Mouse (Mus musculus) heart, embryonic 15.5 days (tissue): Measurements from ENCODE around the gene Cox7b. TPM values are rescaled to one million over a fixed set of nuclear protein-coding genes. Genes with fewer than 3 reads are reported as not detected.
"Not testable (repeated sequence)": the region's sequence is repeated elsewhere in the genome, so short reads cannot be mapped to it uniquely, and the experiment has no call there.

ENCODE experiments used
- ATAC-seq: fragments of 200-750 bp; cut with Nextera tagmentation; replicated peaks from 2 replicates; pipeline ENCODE4 v1.8.0; 2017; ENCODE audit warnings: low read depth, moderate TSS enrichment; ENCODE audit not compliant: insufficient number of reproducible peaks, insufficient read depth, low FRiP score
- H3K27ac ChIP-seq: fragments of 300-500 bp; sonication (generic); 2 replicates; pipeline ENCODE4 v1.5.1; 2015; ENCODE audit warnings: mild to moderate bottlenecking, inconsistent platforms
- H3K27me3 ChIP-seq: fragments of 300-500 bp; sonication (generic); 2 replicates; pipeline ENCODE4 v1.6.1; 2015; ENCODE audit warnings: inconsistent platforms
- H3K36me3 ChIP-seq: fragments of 300-500 bp; sonication (generic); 2 replicates; pipeline ENCODE4 v1.6.1; 2015; ENCODE audit warnings: mild to moderate bottlenecking, inconsistent platforms
- H3K4me1 ChIP-seq: fragments of 300-500 bp; sonication (generic); replicated peaks from 2 replicates; pipeline ENCODE4 v1.6.1; 2015; ENCODE audit warnings: inconsistent platforms
- H3K4me2 ChIP-seq: fragments of 300-500 bp; sonication (generic); 2 replicates; pipeline ENCODE4 v1.6.1; 2015; ENCODE audit warnings: inconsistent platforms, mild to moderate bottlenecking, moderate library complexity
- H3K4me3 ChIP-seq: fragments of 300-500 bp; sonication (generic); 2 replicates; pipeline ENCODE4 v1.5.1; 2015; ENCODE audit warnings: mild to moderate bottlenecking, inconsistent platforms
- H3K9ac ChIP-seq: fragments of 300-500 bp; sonication (generic); 2 replicates; pipeline ENCODE4 v1.6.1; 2015; ENCODE audit warnings: mild to moderate bottlenecking, inconsistent platforms
- H3K9me3 ChIP-seq: fragments of 300-500 bp; sonication (generic); replicated peaks from 2 replicates; pipeline ENCODE4 v1.6.1; 2016; ENCODE audit warnings: inconsistent platforms
- WGBS: fragments of 180-500 bp; shearing (Covaris S2); methylation state at CpG from one replicate; pipeline ENCODE4 v1.1.7; 2015; ENCODE audit warnings: mixed read lengths; 5-methylcytosine and 5-hydroxymethylcytosine counted together
- polyA plus RNA-seq: library from polyadenylated mRNA; unstranded; fragments of >200 nt; fragmentation: Nextera tagmentation; extraction: Ambion mirVana; gene quantifications from 2 replicates; pipeline ENCODE4 v1.2.1, GENCODE M21; 2015

Cox7b gene
- 728 and 1,044 TPM in 2 replicates for polyA plus RNA-seq

- H3K9ac ChIP-seq, result peak within 1 kb of the TSS; percentile 73
- ATAC-seq, result no peak; the same call in 1 of the 2 replicates
- H3K36me3 ChIP-seq, result peaks cover 11% of the 10 kb centered on the region; the same call in 1 of the 2 replicates
- H3K9me3 ChIP-seq, result no peaks in the 10 kb centered on the region
- peak within 1 kb of the TSS; percentile 37 for H3K4me2 ChIP-seq
- peaks cover 5% of the 10 kb centered on the region; the same call in 1 of the 2 replicates for H3K4me1 ChIP-seq
- H3K27ac ChIP-seq, result peak within 1 kb of the TSS; percentile 93
- 18% methylated on average over 26 of the region's 26 CpGs for WGBS
- no peaks in the 10 kb centered on the region for H3K27me3 ChIP-seq
- H3K4me3 ChIP-seq, result peak within 1 kb of the TSS; percentile 67
Observed at GRCm38 (mm10) chrX:106015571-106016322, at the start of gene Cox7b. Gene Cox7b, plus strand, starts transcription at chrX:106015700.

- 84% methylated on average over 1 of the region's 1 CpGs for WGBS
- no peak overlapping the region for H3K4me3 ChIP-seq
- H3K9ac ChIP-seq, result no peak overlapping the region
- no peak for ATAC-seq
- H3K4me1 ChIP-seq, result no peaks in the 10 kb centered on the region
- H3K27me3 ChIP-seq, result no peaks in the 10 kb centered on the region
- 0 out of 2 replicates have a peak, but pooled peaks cover 4% of the 10 kb centered on the region for H3K36me3 ChIP-seq
- no peak overlapping the region for H3K4me2 ChIP-seq
- H3K27ac ChIP-seq, result no peak overlapping the region
- no peaks in the 10 kb centered on the region for H3K9me3 ChIP-seq
Observed at GRCm38 (mm10) chrX:106001605-106002004, 13.9 kb upstream of the Cox7b start.

GRCm38 (mm10) chrX:106010762-106011161, 4.7 kb upstream of the Cox7b start:
- H3K4me3 ChIP-seq, result peak overlapping the region; percentile 65
- WGBS, result 7% methylated on average over 3 of the region's 3 CpGs
- peak overlapping the region; percentile 94; the same call in 1 of the 2 replicates for H3K27ac ChIP-seq
- H3K36me3 ChIP-seq, result no peaks in the 10 kb centered on the region
- H3K9ac ChIP-seq, result peak overlapping the region; percentile 63
- H3K27me3 ChIP-seq, result no peaks in the 10 kb centered on the region
- H3K4me2 ChIP-seq, result peak overlapping the region; percentile 57
- H3K4me1 ChIP-seq, result peaks cover 8% of the 10 kb centered on the region
- H3K9me3 ChIP-seq, result no peaks in the 10 kb centered on the region
- no peak for ATAC-seq

- no peaks in the 10 kb centered on the region for H3K9me3 ChIP-seq
- H3K36me3 ChIP-seq, result no peaks in the 10 kb centered on the region
- 7% methylated on average over 45 of the region's 45 CpGs for WGBS
- H3K4me3 ChIP-seq, result peak within 1 kb of the TSS; percentile 65
- H3K27me3 ChIP-seq, result no peaks in the 10 kb centered on the region
- H3K4me1 ChIP-seq, result peaks cover 8% of the 10 kb centered on the region
- ATAC-seq, result peak; percentile 96
- peak within 1 kb of the TSS; percentile 57 for H3K4me2 ChIP-seq
- H3K27ac ChIP-seq, result peak within 1 kb of the TSS; percentile 94
- H3K9ac ChIP-seq, result peak within 1 kb of the TSS; percentile 63
Observed at GRCm38 (mm10) chrX:106011465-106012159, 3.9 kb upstream of the Cox7b start, which contains the start of gene Magt1. Gene Magt1, minus strand, starts transcription at chrX:106011906.

- Histone ChIP-seq H3K27ac (peak overlapping the region; percentile 84), H3K4me3 (peak overlapping the region; percentile 35), H3K4me2 (peak overlapping the region; percentile 55), H3K36me3 (no peaks in the 10 kb centered on the region), H3K4me1 (peaks cover 8% of the 10 kb centered on the region), H3K9me3 (no peaks in the 10 kb centered on the region), H3K9ac (no peak overlapping the region), H3K27me3 (no peaks in the 10 kb centered on the region)
- WGBS, result 76% methylated on average over 3 of the region's 3 CpGs
- ATAC-seq, result no peak
Observed at GRCm38 (mm10) chrX:106012559-106012958, 2.9 kb upstream of the Cox7b start.

GRCm38 (mm10) chrX:106013217-106013616, 2.3 kb upstream of the Cox7b start:
- Histone ChIP-seq H3K4me1 (peaks cover 8% of the 10 kb centered on the region), H3K9ac (no peak overlapping the region), H3K36me3 (no peaks in the 10 kb centered on the region), H3K27me3 (no peaks in the 10 kb centered on the region), H3K9me3 (no peaks in the 10 kb centered on the region), H3K4me3 (no peak overlapping the region), H3K4me2 (no peak overlapping the region), H3K27ac (no peak overlapping the region)
- 17% methylated on average over 2 of the region's 2 CpGs for WGBS
- no peak for ATAC-seq

GRCm38 (mm10) chrX:106014741-106015377, 641 bp upstream of the Cox7b start:
- not testable (repeated sequence) for H3K9ac ChIP-seq, H3K4me1 ChIP-seq, H3K4me3 ChIP-seq, H3K27me3 ChIP-seq, ATAC-seq, H3K27ac ChIP-seq, H3K36me3 ChIP-seq, H3K9me3 ChIP-seq
- H3K4me2 ChIP-seq, result peak overlapping the region; percentile 23; the same call in 1 of the 2 replicates
- WGBS, result 62% methylated on average over 2 of the region's 2 CpGs

- ATAC-seq, result no peak
- Histone ChIP-seq H3K4me3 (peak overlapping the region; percentile 38), H3K36me3 (peaks cover 11% of the 10 kb centered on the region), H3K9ac (no peak overlapping the region), H3K27me3 (no peaks in the 10 kb centered on the region), H3K4me1 (peaks cover 5% of the 10 kb centered on the region; the same call in 1 of the 2 replicates), H3K9me3 (no peaks in the 10 kb centered on the region), H3K27ac (no peak overlapping the region), H3K4me2 (peak overlapping the region; percentile 52)
- WGBS, result 58% methylated on average over 3 of the region's 3 CpGs
Observed at GRCm38 (mm10) chrX:106017102-106017501, 1.6 kb downstream of the Cox7b start.

GRCm38 (mm10) chrX:106017516-106017915, 2.0 kb downstream of the Cox7b start:
- H3K36me3 ChIP-seq, result peaks cover 11% of the 10 kb centered on the region
- H3K27ac ChIP-seq, result no peak overlapping the region
- peak overlapping the region; percentile 52 for H3K4me2 ChIP-seq
- peak overlapping the region; percentile 38 for H3K4me3 ChIP-seq
- 0 out of 2 replicates have a peak, but pooled peaks cover under 1% of the 10 kb centered on the region for H3K4me1 ChIP-seq
- H3K27me3 ChIP-seq, result no peaks in the 10 kb centered on the region
- H3K9ac ChIP-seq, result no peak overlapping the region
- ATAC-seq, result no peak
- 85% methylated on average over 4 of the region's 4 CpGs for WGBS
- H3K9me3 ChIP-seq, result no peaks in the 10 kb centered on the region

GRCm38 (mm10) chrX:106026418-106027342, 11.2 kb downstream of the Cox7b start, which contains the start of gene Atp7a:
Gene Atp7a, plus strand, starts transcription at chrX:106027276.
- no peaks in the 10 kb centered on the region for H3K27me3 ChIP-seq
- peak within 1 kb of the TSS; percentile 63 for H3K4me2 ChIP-seq
- peak; percentile 97 for ATAC-seq
- peak within 1 kb of the TSS; percentile 82 for H3K27ac ChIP-seq
- peak within 1 kb of the TSS; percentile 63 for H3K9ac ChIP-seq
- H3K36me3 ChIP-seq, result no peaks in the 10 kb centered on the region
- 11% methylated on average over 36 of the region's 36 CpGs for WGBS
- H3K4me1 ChIP-seq, result no peaks in the 10 kb centered on the region
- H3K9me3 ChIP-seq, result no peaks in the 10 kb centered on the region
- peak within 1 kb of the TSS; percentile 61 for H3K4me3 ChIP-seq
